Comparison of ENCODE assay signal across 9 mouse cellular contexts in genomic region chr16:4304176-4304922, GRCm38 (mm10).
DNase-seq lines count a peak whose midpoint lies in the region; ATAC-seq and TF ChIP-seq lines count a peak whose summit lies in the region.
"Had no signal": no experiment of that assay in that cellular context is flagged by ENCODE, and none has a peak within 500 bp of the region (broad histone marks: within the 10 kb centered on the region; RNA-seq: fewer than 3 reads in every experiment).

No protein-coding gene starts in this region.

- no peak overlapping the region for H3K27ac ChIP-seq in forebrain, embryonic 14.5 days (ENCODE audit: low read depth, low read length)
- H3K27ac ChIP-seq in forebrain, embryonic 16.5 days (ENCODE audit: low read length): no peak overlapping the region
- no peak overlapping the region for H3K27ac ChIP-seq in embryonic fibroblast, embryonic 13.5 days (ENCODE audit: insufficient read depth, low read length)
- no peak overlapping the region for H3K27ac ChIP-seq in liver, embryonic 14.5 days

- peak; percentile 66 for DNase-seq in forebrain, embryonic 14.5 days (ENCODE audit: low spot score)
- peak; percentile 39 for DNase-seq in right cerebral cortex, postnatal 4 days
- no peak for DNase-seq in right cerebral cortex, adult 2 months (ENCODE audit: low spot score in 2 of 2)
- peak in 1 of 3 experiments; percentile 9 for DNase-seq in liver, embryonic 14.5 days (ENCODE audit: low read depth in 3 of 3, low spot score in 3 of 3)
- no peak for DNase-seq in layer of hippocampus, postnatal 36 days
- no peak for DNase-seq in urinary bladder, postnatal 25 days (ENCODE audit: low spot score)

- TF ChIP-seq CTCF in embryonic fibroblast, embryonic 13.5 days (IDR thresholded peaks at IDR 0.05; ENCODE audit: borderline replicate concordance, insufficient read depth, low read length): 0 out of 2 replicates have a peak, but pooled peaks have one; percentile 3
- TF ChIP-seq CTCF in liver, embryonic 14.5 days (IDR thresholded peaks at IDR 0.05; ENCODE audit: low read depth): peak; percentile 57

- ATAC-seq in forebrain, embryonic 14.5 days: no peak
- ATAC-seq in forebrain, embryonic 16.5 days: no peak
- no peak for ATAC-seq in liver, embryonic 14.5 days (ENCODE audit: insufficient read depth)

- no peak for TF ChIP-seq EP300 in liver, embryonic 14.5 days (IDR thresholded peaks at IDR 0.05; ENCODE audit: low read depth)

- H3K4me3 ChIP-seq in forebrain, embryonic 14.5 days (ENCODE audit: low read depth, low read length): no peak overlapping the region
- no peak overlapping the region for H3K4me3 ChIP-seq in forebrain, embryonic 16.5 days (replicated peaks; ENCODE audit: low read length)
- no peak overlapping the region for H3K4me3 ChIP-seq in embryonic fibroblast, embryonic 13.5 days (ENCODE audit: insufficient read depth, low read length)
- H3K4me3 ChIP-seq in liver, embryonic 14.5 days (ENCODE audit: insufficient read depth in 1 of 2, low read depth in 2 of 2, low read length in 2 of 2): no peak overlapping the region

- WGBS in forebrain, embryonic 14.5 days: 71% methylated on average over 12 of the region's 12 CpGs
- WGBS in forebrain, embryonic 16.5 days: 69% methylated on average over 12 of the region's 12 CpGs
- WGBS in liver, embryonic 14.5 days (ENCODE audit: insufficient replicate concordance): 65% methylated on average over 12 of the region's 12 CpGs

- no peak overlapping the region for H3K4me2 ChIP-seq in forebrain, embryonic 14.5 days (ENCODE audit: low read length)
- no peak overlapping the region for H3K4me2 ChIP-seq in forebrain, embryonic 16.5 days (ENCODE audit: low read length)
- no peak overlapping the region for H3K4me2 ChIP-seq in liver, embryonic 14.5 days (ENCODE audit: low read depth)

- TF ChIP-seq POLR2A in embryonic fibroblast, embryonic 13.5 days (IDR thresholded peaks at IDR 0.05; ENCODE audit: low read depth, low read length): no peak

- no peaks in the 10 kb centered on the region for H3K9me3 ChIP-seq in forebrain, embryonic 14.5 days (replicated peaks; ENCODE audit: control insufficient read depth, low read length)
- no peaks in the 10 kb centered on the region for H3K9me3 ChIP-seq in forebrain, embryonic 16.5 days (ENCODE audit: control insufficient read depth, low read length)
- H3K9me3 ChIP-seq in liver, embryonic 14.5 days (ENCODE audit: control insufficient read depth, low read length): no peaks in the 10 kb centered on the region
- H3K9me3 ChIP-seq: G1E had no signal

- H3K9ac ChIP-seq in forebrain, embryonic 14.5 days (ENCODE audit: low read length): no peak overlapping the region
- no peak overlapping the region for H3K9ac ChIP-seq in forebrain, embryonic 16.5 days (replicated peaks; ENCODE audit: low read depth, low read length)
- H3K9ac ChIP-seq in liver, embryonic 14.5 days (replicated peaks): no peak overlapping the region

- no peaks in the 10 kb centered on the region for H3K36me3 ChIP-seq in forebrain, embryonic 14.5 days (ENCODE audit: control insufficient read depth, insufficient read depth, low read length)
- H3K36me3 ChIP-seq in forebrain, embryonic 16.5 days (ENCODE audit: control insufficient read depth, insufficient read depth): no peaks in the 10 kb centered on the region
- no peaks in the 10 kb centered on the region for H3K36me3 ChIP-seq in liver, embryonic 14.5 days (replicated peaks; ENCODE audit: control insufficient read depth, insufficient read depth, low read depth)
- H3K36me3 ChIP-seq: G1E had no signal

- no peaks in the 10 kb centered on the region for H3K27me3 ChIP-seq in forebrain, embryonic 14.5 days (replicated peaks; ENCODE audit: control insufficient read depth, insufficient read depth, low read length)
- no peaks in the 10 kb centered on the region for H3K27me3 ChIP-seq in forebrain, embryonic 16.5 days (replicated peaks; ENCODE audit: control insufficient read depth, insufficient read depth, low read length)
- H3K27me3 ChIP-seq in liver, embryonic 14.5 days (ENCODE audit: control insufficient read depth, insufficient read depth, low read length): no peaks in the 10 kb centered on the region

- no peaks in the 10 kb centered on the region for H3K4me1 ChIP-seq in forebrain, embryonic 14.5 days (ENCODE audit: control insufficient read depth, insufficient read depth, low read length)
- no peaks in the 10 kb centered on the region for H3K4me1 ChIP-seq in forebrain, embryonic 16.5 days (replicated peaks; ENCODE audit: control insufficient read depth, insufficient read depth, low read length)
- H3K4me1 ChIP-seq in embryonic fibroblast, embryonic 13.5 days (ENCODE audit: control insufficient read depth, insufficient read depth, low read length): no peaks in the 10 kb centered on the region
- no peaks in the 10 kb centered on the region for H3K4me1 ChIP-seq in liver, embryonic 14.5 days (replicated peaks; ENCODE audit: control insufficient read depth in 2 of 2, insufficient read depth in 2 of 2, low read length in 1 of 2)

Comparison
In these comparisons a context has a peak if more than half of its experiments do, and no peak if none do; other contexts are left out.
1. DNase-seq: peak in forebrain, embryonic 14.5 days (single experiment) and right cerebral cortex, postnatal 4 days (single experiment); none in right cerebral cortex, adult 2 months (0 of 2), layer of hippocampus, postnatal 36 days (0 of 2) and urinary bladder, postnatal 25 days (single experiment).